Mouse (Mus musculus): ENCODE results near the gene Crb2.

DNA sequence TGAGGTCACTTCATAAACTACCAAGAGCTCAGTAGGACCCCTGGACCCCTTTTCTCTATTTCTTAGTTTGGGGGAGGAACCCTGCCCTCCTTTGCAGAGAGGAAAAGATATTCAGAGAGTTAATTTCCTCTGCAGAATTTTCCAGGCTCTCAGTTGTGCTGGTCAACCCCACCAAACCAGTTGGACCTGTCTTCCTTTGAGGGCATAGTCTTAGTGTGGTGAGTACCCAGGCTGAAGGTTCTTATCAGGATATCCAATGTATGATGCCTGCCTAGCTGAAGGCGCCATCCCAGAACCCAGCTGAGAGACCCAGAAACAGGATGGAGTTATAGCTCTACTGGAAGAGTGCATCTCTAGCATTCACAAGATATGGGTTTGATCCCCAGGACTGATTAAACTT, 24.9 kb upstream of the Crb2 start:
- no peak for TF ChIP-seq CHD2 (IDR thresholded peaks at IDR 0.05; ENCODE audit: low read depth, low read length)
- no peak for TF ChIP-seq HCFC1 (IDR thresholded peaks at IDR 0.05; ENCODE audit: borderline replicate concordance, insufficient read depth, low read length)
- TF ChIP-seq ZNF384 (IDR thresholded peaks at IDR 0.05; ENCODE audit: low read depth, low read length) = no peak
- TF ChIP-seq MAFK (IDR thresholded peaks at IDR 0.05; ENCODE audit: insufficient read depth, low read depth, low read length) = no peak
